Mouse (Mus musculus) embryonic facial prominence, embryonic 11.5 days (tissue): ENCODE measurements around the gene Peli2. TPM values are rescaled to one million over a fixed set of nuclear protein-coding genes. Genes with fewer than 3 reads are reported as not detected.

Experiments
- ATAC-seq: fragments of 200-750 bp; cut with Nextera tagmentation; replicated peaks from 2 replicates; pipeline ENCODE4 v1.8.0; 2017; ENCODE audit warnings: low read depth; ENCODE audit not compliant: insufficient number of reproducible peaks, low FRiP score, low TSS enrichment
- DNase-seq: peaks from one replicate; pipeline ENCODE4 v3.0.0-alpha.2; 2015; ENCODE audit warnings: low spot score
- H3K27ac ChIP-seq: fragments of 300-500 bp; sonication (generic); replicated peaks from 2 replicates; pipeline ENCODE4 v1.5.1; 2014; ENCODE audit warnings: mild to moderate bottlenecking, low read depth, low read length, control low read depth
- H3K27me3 ChIP-seq: fragments of 300-500 bp; sonication (generic); 2 replicates; pipeline ENCODE4 v1.6.1; 2014; ENCODE audit warnings: mild to moderate bottlenecking, low read length, moderate library complexity, mixed read lengths; ENCODE audit not compliant: control insufficient read depth, insufficient read depth
- H3K36me3 ChIP-seq: fragments of 300-500 bp; sonication (generic); replicated peaks from 2 replicates; pipeline ENCODE4 v1.6.1; 2014; ENCODE audit warnings: low read depth, mild to moderate bottlenecking, low read length, moderate library complexity, mixed read lengths; ENCODE audit not compliant: control insufficient read depth, insufficient read depth
- H3K4me1 ChIP-seq: fragments of 300-500 bp; sonication (generic); 2 replicates; pipeline ENCODE4 v1.6.1; 2014; ENCODE audit warnings: low read length, mixed read lengths; ENCODE audit not compliant: control insufficient read depth, insufficient read depth
- H3K4me2 ChIP-seq: fragments of 300-500 bp; sonication (generic); 2 replicates; pipeline ENCODE4 v1.6.1; 2014; ENCODE audit warnings: low read depth, mild to moderate bottlenecking, control low read depth, low read length, moderate library complexity
- H3K4me3 ChIP-seq: fragments of 300-500 bp; sonication (generic); 2 replicates; pipeline ENCODE4 v1.5.1; 2014; ENCODE audit warnings: low read depth, low read length, control low read depth
- H3K9ac ChIP-seq: fragments of 300-500 bp; sonication (generic); replicated peaks from 2 replicates; pipeline ENCODE4 v1.6.1; 2014; ENCODE audit warnings: mild to moderate bottlenecking, control low read depth, low read length
- H3K9me3 ChIP-seq: fragments of 300-500 bp; sonication (generic); replicated peaks from 2 replicates; pipeline ENCODE4 v1.6.1; 2016; ENCODE audit warnings: mild to moderate bottlenecking, low read length, inconsistent platforms, mixed read lengths; ENCODE audit not compliant: control insufficient read depth
- WGBS: fragments of 180-500 bp; shearing (Covaris S2); extraction: QIAGEN DNeasy Blood & Tissue Kit; methylation state at CpG from one replicate; pipeline ENCODE4 v1.1.7; 2014; 5-methylcytosine and 5-hydroxymethylcytosine counted together
- polyA plus RNA-seq: library from polyadenylated mRNA; unstranded; fragments of >200 nt; fragmentation: Nextera tagmentation; extraction: Ambion mirVana; gene quantifications from 2 replicates; pipeline ENCODE4 v1.2.1, GENCODE M21; 2014

Peli2 gene
- polyA plus RNA-seq, 1 experiment from 2014 or later: 7.7 TPM

DNA sequence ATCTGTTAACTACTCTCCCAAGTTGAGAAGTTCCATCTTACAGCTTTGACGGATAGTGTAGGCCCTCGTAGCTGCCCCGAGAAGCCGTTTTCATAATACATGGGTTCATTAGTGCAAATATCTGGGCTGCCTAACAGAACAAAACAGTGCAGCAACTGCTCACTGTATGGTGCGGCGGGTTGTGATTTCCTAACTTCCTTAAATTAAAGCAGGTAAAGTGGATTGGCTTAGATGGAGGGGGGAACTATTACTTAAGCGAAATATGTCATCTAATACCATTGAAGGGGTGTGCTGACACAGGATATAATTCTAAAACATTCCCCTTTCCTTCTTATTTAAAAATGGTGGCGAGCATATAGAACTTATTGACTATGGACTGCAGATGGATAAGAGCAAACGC, 101.4 kb downstream of the Peli2 start:
- WGBS: 91% methylated on average over 9 of the region's 9 CpGs
- DNase-seq (no peak), ATAC-seq (no peak)
- H3K4me1 ChIP-seq: no peaks in the 10 kb centered on the region
- no peak overlapping the region for H3K27ac ChIP-seq
- no peaks in the 10 kb centered on the region for H3K36me3 ChIP-seq
- H3K9ac ChIP-seq: no peak overlapping the region
- H3K9me3 ChIP-seq: no peaks in the 10 kb centered on the region
- H3K4me2 ChIP-seq: no peak overlapping the region
- no peaks in the 10 kb centered on the region for H3K27me3 ChIP-seq
- no peak overlapping the region for H3K4me3 ChIP-seq

DNA sequence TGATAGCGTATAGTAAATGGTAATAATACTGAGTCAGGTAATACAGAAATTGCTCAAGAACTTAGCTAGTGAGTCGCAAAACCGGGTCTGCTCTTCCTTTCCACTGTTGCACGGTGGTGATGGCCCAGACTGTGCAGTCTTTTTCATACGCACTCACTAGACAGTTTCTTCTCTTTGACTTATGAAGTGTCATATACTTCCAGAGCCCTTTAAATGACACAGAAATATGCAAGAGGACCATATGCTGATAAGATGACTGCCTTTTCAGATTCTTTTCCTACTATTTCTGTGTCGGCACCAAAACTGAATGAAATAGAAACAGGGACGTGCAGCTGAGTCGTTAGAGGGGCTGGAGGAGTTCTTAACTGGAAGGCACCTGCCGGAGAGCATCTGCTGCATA, 102.1 kb downstream of the Peli2 start:
- H3K27ac ChIP-seq: no peak overlapping the region
- ATAC-seq (no peak), DNase-seq (no peak)
- no peaks in the 10 kb centered on the region for H3K9me3 ChIP-seq
- 89% methylated on average over 9 of the region's 9 CpGs for WGBS
- no peaks in the 10 kb centered on the region for H3K27me3 ChIP-seq
- no peak overlapping the region for H3K9ac ChIP-seq
- no peaks in the 10 kb centered on the region for H3K4me1 ChIP-seq
- no peak overlapping the region for H3K4me3 ChIP-seq
- no peaks in the 10 kb centered on the region for H3K36me3 ChIP-seq
- no peak overlapping the region for H3K4me2 ChIP-seq

GRCm38 (mm10) chr14:48224203-48224602, 103.6 kb downstream of the Peli2 start:
- Histone ChIP-seq H3K4me3 (no peak overlapping the region), H3K27ac (no peak overlapping the region), H3K36me3 (no peaks in the 10 kb centered on the region), H3K9me3 (no peaks in the 10 kb centered on the region), H3K27me3 (no peaks in the 10 kb centered on the region), H3K4me2 (no peak overlapping the region), H3K4me1 (no peaks in the 10 kb centered on the region), H3K9ac (no peak overlapping the region)
- WGBS: 88% methylated on average over 1 of the region's 1 CpGs
- no peak for ATAC-seq
- no peak for DNase-seq

DNA sequence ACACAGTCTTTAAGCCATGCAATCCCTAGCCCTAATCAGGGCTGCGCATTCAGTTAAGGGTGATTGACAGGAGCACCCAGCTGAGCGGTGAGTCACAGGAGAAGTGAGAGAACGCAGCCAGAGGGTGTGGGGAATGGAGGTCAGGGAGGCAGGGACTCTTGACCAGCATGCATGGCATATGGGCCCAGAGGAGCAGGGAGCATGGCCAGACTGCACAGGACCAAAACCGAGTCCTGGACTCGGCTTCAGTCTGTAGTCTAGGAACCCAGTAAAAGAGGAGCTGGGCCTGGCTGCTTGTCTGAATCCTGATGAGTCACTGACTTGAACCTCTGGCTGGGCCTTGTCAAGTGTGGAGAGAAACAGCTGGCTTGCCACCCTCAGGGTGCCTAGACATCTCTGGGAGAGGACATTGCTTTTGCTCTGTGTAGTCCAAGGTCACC, 104.3 kb downstream of the Peli2 start:
- WGBS: 47% methylated on average over 5 of the region's 5 CpGs
- Histone ChIP-seq H3K27ac (no peak overlapping the region), H3K9me3 (no peaks in the 10 kb centered on the region)

GRCm38 (mm10) chr14:48225810-48226446, 105.3 kb downstream of the Peli2 start:
- WGBS: 72% methylated on average over 7 of the region's 7 CpGs
- DNase-seq (no peak), ATAC-seq (no peak)
- H3K27ac ChIP-seq: no peak overlapping the region
- H3K4me3 ChIP-seq: no peak overlapping the region
- no peaks in the 10 kb centered on the region for H3K36me3 ChIP-seq
- no peaks in the 10 kb centered on the region for H3K27me3 ChIP-seq
- H3K4me2 ChIP-seq: no peak overlapping the region
- no peaks in the 10 kb centered on the region for H3K4me1 ChIP-seq
- no peak overlapping the region for H3K9ac ChIP-seq
- H3K9me3 ChIP-seq: no peaks in the 10 kb centered on the region

More for the DNA sequence above, 104.3 kb downstream of the Peli2 start:
- peak; percentile 52; the same call in 1 of the 2 replicates for ATAC-seq
- H3K27me3 ChIP-seq: no peaks in the 10 kb centered on the region
- no peaks in the 10 kb centered on the region for H3K36me3 ChIP-seq
- no peak overlapping the region for H3K4me2 ChIP-seq
- no peaks in the 10 kb centered on the region for H3K4me1 ChIP-seq
- H3K9ac ChIP-seq: no peak overlapping the region
- no peak for DNase-seq
- H3K4me3 ChIP-seq: no peak overlapping the region

- H3K27me3 ChIP-seq: no peaks in the 10 kb centered on the region
- H3K4me2 ChIP-seq: no peak overlapping the region
- no peaks in the 10 kb centered on the region for H3K9me3 ChIP-seq
- ATAC-seq: no peak
- no peak overlapping the region for H3K27ac ChIP-seq
- no peak overlapping the region for H3K9ac ChIP-seq
- H3K4me1 ChIP-seq: no peaks in the 10 kb centered on the region
- H3K4me3 ChIP-seq: no peak overlapping the region
- no peaks in the 10 kb centered on the region for H3K36me3 ChIP-seq
- no peak for DNase-seq
- 74% methylated on average over 10 of the region's 10 CpGs for WGBS
Measured at GRCm38 (mm10) chr14:48226759-48227158, 106.1 kb downstream of the Peli2 start.

DNA sequence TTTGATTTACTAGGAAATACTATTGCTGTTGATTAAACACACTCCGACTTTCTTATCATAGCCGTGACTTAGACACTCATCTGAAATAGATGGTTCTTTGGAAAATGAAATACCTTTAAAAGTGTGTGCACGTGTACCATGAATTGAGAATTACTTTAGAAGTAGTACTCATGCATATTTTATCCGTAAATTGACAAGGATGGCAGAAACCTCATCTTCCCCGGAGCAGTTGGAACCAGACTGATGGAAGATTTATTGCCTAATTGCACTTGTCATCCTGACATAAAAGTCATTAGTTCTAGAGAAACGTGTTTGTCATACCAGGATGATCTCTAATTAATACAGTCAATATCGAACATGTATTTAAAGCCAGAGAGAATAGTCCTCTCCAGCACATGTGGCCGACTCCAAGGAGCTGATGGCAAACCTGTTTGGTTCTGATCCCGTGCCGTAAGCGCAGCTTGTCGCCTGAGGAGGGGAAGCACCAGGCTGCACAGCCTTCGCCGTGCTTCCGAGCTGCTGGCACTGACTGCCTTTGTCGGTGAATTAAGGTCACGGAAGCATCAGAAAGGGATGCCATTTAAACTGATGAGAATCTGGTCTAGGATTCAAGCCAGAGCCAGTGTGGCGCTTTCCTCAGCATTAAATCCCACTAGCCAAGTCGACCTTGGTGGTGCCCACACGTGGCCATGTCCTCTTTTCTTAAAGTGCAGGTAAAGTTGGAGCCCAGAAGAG, 114.3 kb downstream of the Peli2 start:
- Histone ChIP-seq H3K27me3 (no peaks in the 10 kb centered on the region), H3K36me3 (no peaks in the 10 kb centered on the region), H3K4me3 (no peak overlapping the region), H3K4me1 (no peaks in the 10 kb centered on the region), H3K4me2 (no peak overlapping the region), H3K27ac (no peak overlapping the region), H3K9me3 (no peaks in the 10 kb centered on the region), H3K9ac (no peak overlapping the region)
- DNase-seq: no peak
- 89% methylated on average over 20 of the region's 20 CpGs for WGBS
- ATAC-seq: no peak

DNA sequence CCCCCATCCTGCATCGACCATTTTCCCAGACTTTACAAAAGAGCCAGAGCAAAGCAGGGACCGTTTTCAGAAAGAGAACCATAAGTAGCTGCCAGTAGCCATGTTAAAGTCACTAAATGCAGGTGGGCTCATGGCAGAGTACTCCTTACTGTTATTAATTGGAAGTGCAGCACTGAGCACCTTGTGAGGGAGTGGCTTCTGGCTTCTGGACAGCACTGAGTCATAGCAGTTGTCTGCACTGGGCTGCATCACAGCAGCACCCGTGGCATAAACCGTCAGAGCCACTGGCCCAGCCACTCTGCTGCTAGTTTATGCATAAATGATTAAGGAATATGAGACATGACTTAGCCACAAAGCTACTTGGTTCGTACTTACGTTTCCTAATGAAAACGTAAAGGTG, 120.7 kb downstream of the Peli2 start:
- no peaks in the 10 kb centered on the region for H3K9me3 ChIP-seq
- no peak overlapping the region for H3K4me3 ChIP-seq
- H3K9ac ChIP-seq: no peak overlapping the region
- no peaks in the 10 kb centered on the region for H3K27me3 ChIP-seq
- no peaks in the 10 kb centered on the region for H3K36me3 ChIP-seq
- no peaks in the 10 kb centered on the region for H3K4me1 ChIP-seq
- DNase-seq (no peak), ATAC-seq (no peak)
- H3K4me2 ChIP-seq: no peak overlapping the region
- 90% methylated on average over 7 of the region's 7 CpGs for WGBS
- no peak overlapping the region for H3K27ac ChIP-seq
